Mouse (Mus musculus): ENCODE data around the gene Fam126a.
A peak's percentile ranks its signal among the peaks of the same experiment; 100 is the strongest.

Fam126a gene

DNA sequence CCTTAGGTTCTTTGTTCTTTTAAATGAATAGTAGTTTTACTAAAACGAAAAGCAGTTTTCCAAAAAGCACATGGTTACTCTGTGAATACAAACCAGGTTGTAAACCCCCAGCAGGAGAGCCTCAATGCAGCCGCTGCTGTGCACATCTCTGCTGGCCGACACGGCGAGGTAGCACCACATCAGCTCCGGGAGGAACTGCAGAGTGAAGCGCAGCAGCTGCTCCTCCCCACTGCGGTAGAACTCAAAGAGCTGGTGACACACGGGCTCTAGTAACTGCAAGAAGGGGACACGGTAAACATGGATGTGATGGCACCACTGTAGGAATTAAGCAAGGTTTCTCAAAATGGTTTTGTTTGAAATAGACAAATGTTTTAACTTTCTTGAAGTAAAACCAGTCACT, 42.7 kb downstream of the Fam126a start:
- DNase-seq, result no peak

DNA sequence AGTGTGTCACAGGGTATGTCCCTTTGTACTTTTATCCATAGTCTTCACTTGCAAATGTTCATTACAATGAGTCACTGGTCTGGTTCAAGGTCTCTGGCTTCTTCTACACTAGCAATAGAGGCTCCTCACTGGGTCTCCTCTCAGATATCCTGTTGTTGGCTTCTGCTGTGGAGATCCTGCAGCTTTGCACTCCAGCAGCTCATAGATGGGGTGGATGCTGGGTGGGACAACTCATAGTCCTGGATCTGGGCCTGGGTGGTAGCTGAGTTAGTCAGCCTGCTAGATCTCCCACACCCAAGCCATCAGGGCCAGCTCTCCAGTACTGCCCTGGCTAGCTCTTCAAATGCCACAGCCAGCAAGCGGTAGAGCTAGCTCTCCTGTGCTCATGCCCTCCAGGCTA, 48.4 kb downstream of the Fam126a start:
- no peak for DNase-seq

DNA sequence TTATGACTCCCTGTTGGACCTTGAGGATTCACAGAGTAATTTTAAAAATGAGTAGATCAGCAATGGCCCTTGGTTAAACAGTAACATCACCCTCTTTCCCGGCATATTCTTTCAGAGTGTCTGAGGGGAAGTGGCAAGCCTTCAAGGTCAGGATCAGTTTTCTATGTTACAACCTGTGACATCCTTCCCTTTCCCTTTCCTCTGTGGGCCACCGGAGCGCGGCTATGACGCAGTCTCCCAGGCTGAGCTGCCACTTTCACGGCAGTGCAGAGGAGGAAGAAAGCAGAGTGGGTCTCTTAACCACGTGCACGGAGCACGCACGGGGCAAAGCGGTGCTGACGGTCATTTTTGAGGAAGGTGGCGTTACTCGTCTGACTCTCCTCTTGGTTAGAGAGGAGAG, 52.0 kb downstream of the Fam126a start:
- DNase-seq, result no peak

DNA sequence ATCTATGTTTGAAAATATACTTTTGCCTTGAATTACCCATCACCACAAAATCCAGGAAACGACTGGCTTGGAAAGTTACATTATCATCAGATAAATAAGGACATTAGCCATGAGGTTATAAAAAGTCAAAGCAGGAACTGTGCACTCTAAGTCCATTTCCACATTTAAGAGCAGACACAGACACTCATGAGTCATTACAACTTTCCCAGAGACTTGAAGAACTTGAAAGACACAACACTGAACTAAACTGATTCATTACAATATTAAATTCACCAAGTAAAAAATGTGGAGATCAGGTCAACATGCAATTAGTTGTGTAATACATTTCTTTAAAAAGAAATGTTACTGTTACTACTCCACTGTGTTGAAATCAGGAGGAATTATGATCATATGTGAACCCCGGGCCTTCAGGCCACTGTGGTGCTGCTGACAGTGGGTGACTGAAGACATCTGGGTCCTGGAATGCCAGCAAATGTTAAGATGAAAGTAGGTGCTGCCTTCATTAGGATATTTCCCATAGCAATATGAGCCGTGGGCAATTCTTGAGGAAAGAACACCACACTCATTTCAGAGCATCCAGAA, 55.4 kb downstream of the Fam126a start:
- no peak for DNase-seq

DNA sequence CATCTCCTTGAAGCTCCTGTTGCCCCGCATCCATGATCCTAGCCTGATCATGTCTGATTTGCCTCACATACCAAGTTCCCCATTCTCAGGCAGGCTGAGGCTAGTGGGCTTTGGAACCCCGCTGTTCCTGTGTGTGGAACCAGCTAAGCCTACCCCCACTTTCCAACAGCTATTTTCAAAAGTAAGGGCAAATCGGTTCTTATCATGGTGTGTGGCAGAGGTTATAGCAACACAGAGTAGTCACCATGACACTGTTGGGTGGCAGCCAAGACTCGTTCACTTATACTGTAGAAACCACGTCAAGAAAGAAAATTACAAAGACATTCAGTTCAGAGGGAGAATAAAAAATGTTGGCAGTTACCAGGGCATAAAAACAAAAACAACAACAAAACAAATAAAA, 62.8 kb downstream of the Fam126a start:
- no peak for DNase-seq

DNA sequence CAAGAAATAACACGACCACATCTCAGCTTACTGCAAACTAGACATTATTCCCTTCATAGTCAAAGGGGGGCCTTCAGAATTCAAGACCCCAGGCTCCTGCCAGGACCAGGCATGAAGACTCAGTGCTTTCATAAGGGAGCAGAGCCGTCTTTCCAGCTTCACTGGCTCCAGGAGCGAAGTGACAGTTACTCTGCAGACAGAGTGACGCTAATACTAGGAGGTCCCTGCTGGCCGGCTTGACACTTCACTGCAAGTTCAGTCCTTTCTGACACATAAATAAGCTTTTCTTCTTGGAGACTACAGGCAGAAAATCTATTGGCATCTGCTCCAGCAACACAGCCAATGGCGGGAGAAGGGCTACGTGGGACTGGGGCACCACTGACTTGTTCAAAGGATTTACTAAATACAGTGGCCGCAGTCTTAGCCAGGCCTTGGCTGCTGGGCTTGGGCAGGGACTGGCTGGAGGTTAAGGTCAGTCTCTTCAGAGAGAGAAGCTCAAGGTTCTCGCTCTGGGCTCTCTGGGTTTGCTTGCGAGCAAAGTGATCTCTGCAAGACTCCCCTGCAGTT, 65.8 kb downstream of the Fam126a start:
- no peak for DNase-seq

DNA sequence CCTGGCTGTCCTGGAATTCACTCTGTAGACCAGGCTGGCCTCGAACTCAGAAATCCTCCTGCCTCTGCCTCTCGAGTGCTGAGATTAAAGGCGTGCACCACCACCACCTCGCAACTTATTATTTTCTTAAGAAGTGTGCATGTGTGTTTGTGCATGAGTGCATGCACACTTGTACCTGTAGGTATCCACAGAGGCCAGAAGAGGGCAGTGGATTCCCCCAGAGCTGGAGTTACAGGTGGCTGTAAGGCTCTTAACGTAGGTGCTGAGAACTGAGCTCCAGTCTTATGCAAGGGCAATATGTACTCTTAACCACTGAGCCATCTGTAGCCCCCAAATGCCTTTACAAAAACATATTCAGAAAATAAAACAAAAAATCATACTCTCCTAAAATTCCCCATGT, 77.4 kb downstream of the Fam126a start:
- DNase-seq, result no peak

DNA sequence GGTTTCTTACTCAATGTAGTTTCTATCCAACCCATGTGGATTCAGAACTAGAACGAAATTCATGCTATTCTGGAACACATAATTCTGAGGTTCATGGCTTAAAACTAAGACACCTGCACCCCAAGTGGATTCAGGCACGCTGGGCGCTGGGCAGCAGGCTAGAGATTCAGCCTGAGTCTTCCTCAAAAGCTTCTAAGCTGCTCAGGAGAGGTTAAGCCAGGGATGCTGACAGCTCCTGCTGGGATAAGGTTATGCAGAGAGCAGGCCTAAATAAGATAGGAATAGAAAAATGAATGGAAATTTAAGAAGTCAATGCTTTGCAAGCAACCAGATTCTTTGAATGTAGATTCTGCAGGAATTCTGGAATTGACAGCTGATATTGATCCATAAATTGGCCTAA, 82.4 kb downstream of the Fam126a start:
- DNase-seq, result no peak

DNA sequence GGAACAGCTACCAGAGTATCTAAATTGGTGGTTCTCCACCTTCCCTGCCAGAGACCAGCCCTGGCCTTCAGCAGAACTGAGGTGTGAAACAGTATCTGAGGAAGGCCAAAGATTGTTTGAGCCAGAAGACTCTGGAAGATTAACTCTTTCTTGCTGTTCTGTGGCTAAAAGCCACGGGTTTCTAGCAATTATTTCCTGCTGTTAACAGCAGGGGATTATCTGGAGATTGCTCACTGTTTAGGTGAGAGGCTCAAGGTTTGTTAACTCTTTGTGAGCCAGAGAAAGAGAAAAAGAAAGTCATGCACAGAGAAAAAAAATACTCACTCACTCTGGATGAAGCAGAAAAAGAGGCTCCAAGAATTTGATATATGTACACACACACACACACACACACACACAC, 85.4 kb downstream of the Fam126a start:
- DNase-seq, result no peak

DNA sequence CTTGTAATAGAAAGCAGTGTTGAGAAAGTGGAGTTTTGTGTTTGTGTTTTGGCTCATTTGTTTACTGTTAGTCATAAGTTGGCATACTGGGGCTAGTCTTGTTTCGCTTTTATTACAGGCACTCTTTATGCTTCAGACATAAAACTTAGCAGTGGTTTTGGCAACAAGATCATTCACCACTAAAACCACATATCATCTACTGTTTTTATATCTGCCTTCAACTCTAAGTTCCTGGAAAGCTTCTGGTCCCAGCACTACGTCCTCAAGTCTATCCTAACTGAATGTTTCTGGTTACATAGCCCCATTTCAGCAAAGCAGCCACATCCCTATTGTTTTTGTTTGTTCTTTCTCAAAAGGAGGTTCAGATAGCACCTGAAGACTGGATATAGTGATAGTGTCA, 87.0 kb downstream of the Fam126a start:
- DNase-seq, result no peak

DNA sequence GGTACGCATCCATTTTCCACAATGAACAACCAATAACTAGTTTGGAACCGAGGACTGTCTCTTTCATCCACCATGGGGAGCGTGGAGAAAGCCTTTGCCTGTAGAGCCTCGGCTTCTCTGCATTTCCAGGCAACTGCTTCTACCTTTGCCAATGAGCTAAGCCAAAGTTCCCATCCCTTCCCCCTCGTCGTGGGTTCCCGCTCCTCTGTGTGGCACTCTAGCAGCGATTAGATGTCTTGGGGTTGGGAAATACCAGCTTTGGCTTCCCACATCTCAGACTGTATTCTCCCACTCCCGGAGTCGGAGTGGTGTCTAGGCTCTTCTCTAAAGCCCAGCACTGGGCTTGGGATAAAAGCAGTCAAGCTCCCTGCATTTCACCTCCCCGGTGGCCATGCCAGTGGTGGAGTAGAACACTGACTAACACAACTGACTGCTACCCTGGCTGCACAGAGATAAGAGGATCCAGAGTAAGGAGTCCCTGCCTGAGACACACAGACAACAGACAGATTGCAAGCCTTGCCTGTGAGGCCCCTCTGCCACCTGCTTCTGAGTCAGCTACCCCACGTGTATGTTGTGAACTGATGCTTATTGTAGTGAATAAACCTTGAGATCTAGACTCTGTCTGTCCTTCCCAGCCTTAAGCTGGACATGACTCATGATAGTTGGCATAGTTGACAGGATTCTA, 106.9 kb downstream of the Fam126a start:
- DNase-seq, result no peak

DNA sequence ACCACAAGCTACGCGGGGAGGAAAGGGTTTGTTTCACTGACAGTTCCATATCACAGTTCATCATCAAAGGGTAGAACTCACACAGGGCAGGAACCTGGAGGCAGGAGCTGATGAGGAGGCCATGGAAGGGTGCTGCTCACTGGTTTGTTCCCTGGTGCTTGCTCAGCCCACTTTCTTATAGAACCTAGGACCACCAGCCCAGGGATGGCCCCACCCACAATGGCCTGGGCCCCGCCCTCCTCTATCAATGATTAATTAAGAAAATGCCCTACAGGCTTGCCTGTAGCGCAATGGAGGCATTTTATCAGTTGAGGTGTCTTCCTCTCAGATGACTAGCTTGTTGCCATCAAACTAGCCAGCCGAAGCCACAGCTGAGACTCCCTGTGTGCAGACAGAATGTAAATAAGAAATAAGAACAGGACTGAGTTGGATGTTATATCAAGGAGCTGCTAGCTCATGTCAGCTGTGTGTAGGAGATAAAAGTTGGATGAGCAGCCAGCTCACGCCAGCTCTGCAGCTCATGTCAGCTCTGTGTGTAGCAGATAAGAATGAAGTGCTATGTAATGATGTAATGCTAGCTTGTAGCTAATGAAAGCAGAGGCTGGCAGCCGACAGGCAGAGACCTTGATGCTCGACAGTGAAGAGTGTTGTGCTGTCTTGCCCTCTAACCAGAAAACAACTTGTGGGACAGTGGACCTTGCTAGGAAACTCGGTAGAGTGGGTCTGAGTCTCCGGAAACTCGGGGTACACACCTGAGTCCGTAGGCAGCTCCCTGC, 107.8 kb downstream of the Fam126a start:
- DNase-seq, result no peak

DNA sequence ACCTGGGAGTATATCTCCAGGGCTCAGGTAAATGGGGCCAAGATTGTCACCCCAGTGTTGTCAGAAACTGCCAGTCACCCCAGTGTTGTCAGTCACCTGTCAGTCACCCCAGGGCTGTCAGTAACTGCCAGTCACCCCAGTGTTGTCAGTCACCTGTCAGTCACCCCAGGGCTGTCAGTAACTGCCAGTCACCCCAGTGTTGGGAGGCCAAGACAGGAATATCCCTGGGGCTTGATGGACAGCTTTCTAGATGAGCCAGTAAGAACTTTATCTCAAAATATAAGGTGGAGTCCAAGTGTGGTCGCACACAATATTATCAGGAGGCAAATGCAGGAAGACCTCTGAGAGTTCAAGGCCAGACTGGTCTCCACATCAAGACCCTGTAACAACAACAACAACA, 109.2 kb downstream of the Fam126a start:
- DNase-seq, result no peak

DNA sequence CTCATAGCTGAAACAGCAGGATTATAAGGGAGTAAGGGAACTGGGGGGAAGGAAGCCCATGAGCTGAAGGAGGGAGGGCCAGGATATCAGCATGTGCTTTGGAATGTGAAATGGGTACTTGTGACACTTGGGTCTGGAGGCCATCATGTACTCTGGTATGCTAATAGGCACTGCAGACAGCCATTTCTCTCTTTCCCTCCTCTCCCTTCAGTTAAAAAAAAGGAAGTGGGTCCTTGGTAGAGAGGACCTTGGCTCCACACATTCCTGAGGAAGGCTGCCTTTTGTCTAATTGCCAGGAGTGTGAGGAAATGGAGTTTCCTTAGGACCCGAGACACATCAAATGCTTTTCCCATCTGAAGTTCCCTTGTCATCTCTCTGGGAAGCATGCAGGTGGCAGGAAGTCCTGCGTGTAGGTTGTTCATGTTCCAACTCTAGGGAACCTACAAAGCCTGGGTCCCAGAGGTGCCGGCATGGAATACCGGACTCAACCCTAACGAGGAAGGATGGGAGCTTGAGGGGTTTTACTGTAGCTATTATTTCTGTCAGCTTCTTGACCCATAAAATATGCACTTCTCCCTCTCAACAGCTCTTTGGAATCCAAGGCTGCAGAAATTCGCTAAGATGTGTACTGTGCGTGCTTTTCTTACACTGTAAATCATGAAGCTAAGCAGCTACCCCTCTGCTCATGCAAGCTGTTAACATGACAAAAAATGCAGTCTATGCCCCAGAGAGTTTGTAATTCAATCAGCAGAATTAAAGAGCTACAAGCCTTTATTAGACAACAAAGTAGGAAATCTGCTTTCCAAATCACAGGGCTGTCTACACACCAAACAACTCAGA, 110.4 kb downstream of the Fam126a start:
- no peak for DNase-seq

DNA sequence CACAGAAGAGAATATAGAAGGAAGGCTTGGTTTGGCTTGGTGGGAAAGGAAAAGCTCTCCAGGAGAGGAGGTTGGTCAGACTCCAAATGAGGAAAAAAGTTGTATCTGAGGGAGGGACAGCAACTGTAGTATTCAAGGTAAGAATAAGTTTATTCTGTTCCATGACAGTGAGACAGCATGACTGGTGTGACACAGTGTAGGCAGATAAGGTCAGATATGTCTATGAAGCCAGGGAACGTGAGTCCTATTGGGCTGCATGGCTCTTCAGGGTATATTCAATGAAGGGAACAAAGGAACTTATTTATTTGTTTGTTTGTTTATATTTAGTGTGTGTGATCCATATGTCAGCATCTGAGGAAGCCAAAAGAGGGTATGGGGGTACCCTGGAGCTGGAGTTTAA, 113.2 kb downstream of the Fam126a start:
- DNase-seq, result no peak

DNA sequence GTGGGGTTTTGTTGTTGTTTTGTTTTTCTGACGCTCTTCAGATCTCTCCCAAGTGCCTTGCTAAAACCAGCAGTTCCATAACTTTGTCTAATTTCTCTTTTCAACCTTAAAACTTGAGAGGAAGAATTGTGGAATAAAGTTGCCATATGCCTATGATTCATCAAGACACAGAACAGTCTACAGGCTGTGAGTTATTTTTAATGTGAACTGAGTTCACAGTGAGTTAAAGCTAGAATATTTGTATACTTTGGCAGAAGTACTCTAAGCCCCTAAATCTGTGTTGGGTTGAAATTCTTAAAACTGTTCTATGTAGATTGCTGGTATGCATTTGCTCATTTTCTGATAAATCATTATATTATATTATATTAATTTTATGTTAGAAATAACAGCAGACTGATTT, 118.9 kb downstream of the Fam126a start:
- no peak for DNase-seq

DNA sequence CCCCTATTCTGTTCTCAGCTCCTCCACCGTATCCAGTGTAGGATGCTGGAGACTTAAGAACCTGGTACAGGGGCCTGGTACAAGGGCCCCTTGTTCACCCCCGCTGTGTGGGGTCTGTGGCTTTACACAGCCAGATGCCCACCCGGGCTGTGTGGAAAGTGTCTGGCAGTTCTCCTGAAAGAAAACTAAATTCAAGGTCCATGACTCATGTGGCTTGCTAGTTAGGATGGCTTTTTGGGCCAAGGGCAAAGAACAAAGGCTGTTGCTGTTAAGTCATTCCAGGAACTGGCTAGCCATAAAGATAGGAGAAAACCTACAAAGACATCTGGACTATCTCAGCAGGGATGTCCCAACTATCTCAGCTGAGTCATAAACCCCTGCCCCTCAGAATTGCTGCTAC, 121.2 kb downstream of the Fam126a start:
- DNase-seq, result no peak

DNA sequence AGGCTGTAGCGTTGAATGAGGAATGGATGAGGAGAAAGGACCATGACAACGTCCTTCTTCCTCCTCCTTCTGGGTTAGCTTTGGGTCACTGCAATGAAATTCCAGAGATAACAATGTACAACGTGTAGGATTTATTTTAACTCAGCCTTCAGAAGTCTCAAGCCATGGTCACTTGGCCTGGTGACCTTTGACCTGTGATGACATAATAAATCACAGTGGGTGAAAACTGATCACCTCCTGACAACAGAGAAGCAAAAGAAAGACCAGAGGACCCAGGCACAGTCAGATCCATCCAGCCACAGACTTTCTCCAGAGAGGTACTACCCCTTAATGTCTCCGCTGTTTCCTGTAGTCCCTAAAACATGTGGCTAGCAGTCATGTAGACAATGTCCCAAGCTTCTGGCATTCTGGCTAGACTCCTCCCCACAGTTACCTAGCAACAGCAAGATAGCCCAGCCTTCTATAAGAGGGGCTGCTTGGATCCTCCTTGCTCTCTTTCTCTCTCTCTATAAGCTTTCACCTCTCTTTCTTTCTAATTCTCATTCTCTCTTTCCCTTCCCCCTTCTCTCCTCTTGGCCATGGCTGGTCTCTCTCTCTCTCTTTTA, 121.9 kb downstream of the Fam126a start:
- DNase-seq, result no peak

DNA sequence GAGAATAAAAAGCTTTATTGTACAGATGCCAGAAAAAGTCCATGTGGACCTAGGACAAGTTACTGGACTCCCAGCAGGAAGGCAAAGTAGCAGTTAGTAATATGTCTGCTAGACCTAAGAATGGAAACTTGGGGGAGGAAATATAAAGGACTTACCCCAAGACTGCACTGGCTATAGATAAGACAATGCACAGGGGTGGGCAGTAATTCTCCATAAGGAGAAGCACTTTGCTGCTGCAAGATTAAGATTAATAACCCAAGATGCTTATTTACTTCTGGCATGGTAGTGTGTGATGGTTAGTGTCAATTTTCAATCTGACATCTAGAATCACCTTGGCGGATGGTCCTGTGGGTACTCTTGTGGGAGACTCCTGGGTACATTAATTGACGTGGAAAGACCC, 128.3 kb downstream of the Fam126a start:
- DNase-seq, result no peak

DNA sequence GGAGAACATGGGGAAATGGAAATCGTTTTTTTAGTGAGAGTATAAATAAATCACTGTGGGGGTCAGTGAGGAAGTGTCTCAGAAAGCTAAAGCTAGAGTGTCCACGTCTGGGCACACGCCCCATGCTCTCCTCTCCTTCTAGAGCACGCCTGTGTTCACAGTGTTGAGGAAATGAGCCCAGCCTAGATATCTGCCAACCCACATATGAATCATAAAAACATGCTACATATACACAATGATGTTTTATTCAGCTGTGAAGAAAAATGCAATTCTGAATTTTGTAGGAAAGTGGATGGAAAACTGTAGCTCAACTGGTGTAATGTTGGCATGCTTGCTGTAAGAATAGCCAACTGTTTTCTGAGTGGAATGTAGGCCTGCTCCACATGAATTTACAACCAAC, 130.3 kb downstream of the Fam126a start:
- DNase-seq, result no peak

DNA sequence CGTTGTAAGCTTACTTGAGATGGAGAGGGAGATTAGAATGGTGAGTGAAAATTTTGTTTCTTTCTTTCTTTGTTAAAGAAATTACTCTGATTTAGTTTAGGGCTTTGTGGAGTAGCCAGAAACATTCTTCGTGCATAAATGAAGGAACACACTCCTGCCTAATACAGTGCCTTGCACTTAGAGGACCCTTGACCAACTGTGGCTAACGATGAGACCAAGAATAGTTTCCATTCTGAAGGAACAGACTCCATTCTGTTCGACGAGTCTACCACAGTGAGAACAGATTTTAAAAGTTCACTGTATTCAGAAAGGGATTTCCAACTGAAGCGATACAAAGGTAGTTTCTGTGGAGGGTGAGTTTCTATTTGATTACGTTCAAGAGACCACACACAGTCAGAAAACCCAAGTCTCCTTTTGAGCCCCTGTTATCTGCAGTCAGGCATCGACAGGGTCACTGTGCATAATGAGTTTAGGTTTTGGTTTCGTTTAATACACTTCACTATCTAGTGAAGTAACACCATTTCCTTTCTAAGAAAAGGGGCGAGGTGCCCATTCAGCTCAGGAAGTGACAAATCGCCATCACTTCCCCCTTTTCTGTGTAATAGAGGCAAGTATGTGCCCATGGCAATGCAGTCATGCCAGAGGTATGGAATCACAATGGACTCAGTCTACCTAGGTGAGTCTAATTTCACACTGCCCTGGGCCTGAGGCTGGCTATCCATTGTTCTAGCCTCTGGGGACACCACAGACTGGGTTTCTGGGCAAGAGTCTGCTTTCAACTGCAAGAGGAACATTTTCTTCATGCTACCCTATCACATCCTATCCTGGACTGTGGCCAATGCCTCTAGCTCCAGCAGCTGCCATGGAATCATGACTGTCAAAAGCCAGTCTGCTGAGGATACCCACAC, 136.4 kb downstream of the Fam126a start:
- peak; percentile 2 for DNase-seq

All from cerebellum, adult 11 months (tissue).